Mouse (Mus musculus): ENCODE measurements around the gene Nudt4. TPM values are rescaled to one million over a fixed set of nuclear protein-coding genes. Genes with fewer than 3 reads are reported as not detected.

Nudt4 gene
- total and polyA plus RNA-seq, 2 experiments from 2014 or later, result 58.5 to 65.9 TPM

DNA sequence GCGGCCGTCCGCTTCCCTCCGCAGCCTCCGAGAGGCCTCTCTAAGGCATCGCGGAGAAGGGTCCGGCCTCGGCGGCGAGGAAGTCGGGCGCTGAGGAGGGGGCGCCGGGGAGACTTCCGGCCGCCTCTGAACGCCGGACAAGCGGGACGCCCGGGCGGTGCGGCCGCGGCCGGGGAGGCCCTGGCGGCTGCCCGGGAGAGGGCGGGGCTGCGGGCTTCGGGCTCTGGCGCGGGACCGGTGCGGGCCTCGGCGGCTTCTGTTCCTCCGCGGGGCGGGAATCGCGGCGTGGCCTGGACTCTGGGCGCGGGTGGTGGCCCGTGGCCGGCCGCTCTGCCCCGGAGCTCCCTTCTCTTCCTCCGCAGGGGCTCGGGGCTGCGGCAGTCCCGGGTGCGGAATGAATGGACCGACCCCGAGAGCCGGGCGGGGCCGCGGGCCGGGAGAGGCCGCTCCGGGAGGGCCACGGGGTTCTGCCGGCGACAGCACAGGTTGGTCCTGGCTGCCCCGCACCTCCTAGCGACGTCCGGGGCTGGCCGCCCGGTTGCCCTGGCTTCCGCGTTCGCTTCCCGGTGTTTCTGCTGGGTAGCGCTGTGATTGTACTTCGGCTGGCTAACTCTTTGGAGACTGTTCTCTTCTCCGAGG lies 48.5 kb downstream of the Nudt4 start:
- under 1% methylated on average over 54 of the region's 80 CpGs for WGBS
- H3K9me3 ChIP-seq (ENCODE audit: low read length), result no peaks in the 10 kb centered on the region
- H3K4me1 ChIP-seq (ENCODE audit: insufficient read depth, low read length), result 0 out of 2 replicates have a peak, but pooled peaks cover 2% of the 10 kb centered on the region
- peak overlapping the region; percentile 93 for H3K9ac ChIP-seq (replicated peaks; ENCODE audit: low read length, poor library complexity, severe bottlenecking)
- ATAC-seq (ENCODE audit: low FRiP score) (peak; percentile 67; the same call in 1 of the 2 replicates), DNase-seq (ENCODE audit: low spot score) (peak; percentile 15)
- no peak for TF ChIP-seq CTCF (IDR thresholded peaks at IDR 0.05)
- peak overlapping the region; percentile 61 for H3K4me2 ChIP-seq (ENCODE audit: low read depth, low read length, poor library complexity, severe bottlenecking)
- no peaks in the 10 kb centered on the region for H3K36me3 ChIP-seq (ENCODE audit: insufficient read depth, low read length)
- H3K27me3 ChIP-seq (ENCODE audit: insufficient read depth, low read length), result no peaks in the 10 kb centered on the region
- peak overlapping the region; percentile 95 for H3K27ac ChIP-seq (ENCODE audit: low read depth, low read length)
- H3K4me3 ChIP-seq (ENCODE audit: low read depth, low read length), result peak overlapping the region; percentile 88

DNA sequence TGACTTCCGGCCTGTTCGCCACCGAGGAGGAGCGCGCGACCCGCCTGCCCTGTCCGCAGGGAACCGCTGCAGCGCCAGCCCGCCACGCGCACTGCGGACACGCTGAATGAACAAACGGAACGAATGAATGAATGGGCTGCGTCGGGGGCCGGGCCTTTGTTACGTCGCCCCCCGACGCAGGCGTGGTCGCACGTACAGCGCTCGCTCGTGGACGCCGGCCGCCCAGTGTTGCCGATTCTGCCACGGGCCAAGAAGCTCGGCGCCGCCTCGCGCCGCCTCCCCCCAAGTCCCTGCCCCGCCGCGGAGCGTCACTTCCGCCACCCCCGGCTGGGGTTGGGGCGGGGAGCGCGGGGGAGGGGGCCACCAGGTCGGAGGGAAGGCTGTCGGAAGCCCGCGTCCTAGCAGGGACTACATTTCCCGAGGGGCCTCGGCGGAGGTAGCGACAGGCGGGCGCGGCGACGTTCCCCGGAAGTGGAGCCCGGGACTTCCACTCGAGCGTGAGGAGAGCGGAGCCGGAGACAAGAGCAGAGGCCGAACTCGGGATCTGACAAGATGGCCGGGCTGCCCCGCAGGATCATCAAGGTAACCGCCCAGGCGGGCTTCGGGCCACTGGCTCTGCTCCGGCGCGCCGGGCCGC lies 49.2 kb downstream of the Nudt4 start, which contains the start of gene Ube2n:
TSS of gene Ube2n (plus strand) at position 490 of the 637 bp plus-strand sequence.
- no peak; the same call in 1 of the 2 replicates for TF ChIP-seq CTCF (IDR thresholded peaks at IDR 0.05)
- H3K4me1 ChIP-seq (ENCODE audit: insufficient read depth, low read length), result 0 out of 2 replicates have a peak, but pooled peaks cover 2% of the 10 kb centered on the region
- under 1% methylated on average over 75 of the region's 81 CpGs for WGBS
- DNase-seq (ENCODE audit: low spot score) (peak; percentile 99), ATAC-seq (ENCODE audit: low FRiP score) (peak; percentile 96)
- H3K27ac ChIP-seq (ENCODE audit: low read depth, low read length), result peak within 1 kb of the TSS; percentile 95
- peak within 1 kb of the TSS; percentile 61 for H3K4me2 ChIP-seq (ENCODE audit: low read depth, low read length, poor library complexity, severe bottlenecking)
- H3K36me3 ChIP-seq (ENCODE audit: insufficient read depth, low read length), result no peaks in the 10 kb centered on the region
- peak within 1 kb of the TSS; percentile 93 for H3K9ac ChIP-seq (replicated peaks; ENCODE audit: low read length, poor library complexity, severe bottlenecking)
- H3K4me3 ChIP-seq (ENCODE audit: low read depth, low read length), result peak within 1 kb of the TSS; percentile 88
- no peaks in the 10 kb centered on the region for H3K9me3 ChIP-seq (ENCODE audit: low read length)
- H3K27me3 ChIP-seq (ENCODE audit: insufficient read depth, low read length), result no peaks in the 10 kb centered on the region

DNA sequence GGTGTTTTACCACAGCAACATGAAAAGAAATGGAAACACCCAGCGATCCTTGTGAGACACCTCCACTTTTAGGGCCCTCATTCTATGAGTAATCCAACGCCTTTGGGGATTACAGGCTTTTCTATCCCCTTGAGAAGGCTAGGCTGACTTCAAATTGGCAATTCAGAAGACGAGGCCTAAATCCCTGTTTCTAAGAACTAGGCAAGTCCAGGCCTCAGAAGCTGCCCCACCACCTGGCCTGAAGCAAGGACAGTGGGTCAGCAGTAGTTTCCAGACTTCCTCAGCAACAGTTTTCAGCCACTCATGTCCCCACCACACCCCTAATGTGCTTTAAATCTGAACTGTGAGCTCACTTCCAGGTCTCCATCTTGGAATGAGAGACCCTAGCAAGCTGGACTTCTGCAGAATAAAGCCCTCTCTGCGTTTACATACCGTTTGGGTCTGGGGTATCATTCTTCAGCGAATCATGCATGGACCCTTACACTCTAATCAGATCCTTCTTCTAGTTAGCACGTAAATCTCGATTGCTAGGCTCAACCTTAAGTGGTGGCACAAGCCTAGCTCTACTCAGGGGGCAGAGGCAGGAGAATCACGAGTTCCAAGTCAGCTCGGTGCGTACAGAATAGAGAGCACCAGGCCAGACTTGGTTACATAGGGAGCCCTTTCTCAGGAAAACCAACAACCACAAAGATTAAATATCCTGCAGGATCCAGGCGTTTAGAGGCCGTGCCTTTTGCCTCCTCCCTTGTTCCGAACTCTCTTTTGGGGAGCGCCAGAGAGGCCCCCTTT lies 50.0 kb downstream of the Nudt4 start:
- 30% methylated on average over 15 of the region's 15 CpGs for WGBS
- DNase-seq (ENCODE audit: low spot score), result no peak
- H3K27me3 ChIP-seq (ENCODE audit: insufficient read depth, low read length), result no peaks in the 10 kb centered on the region

DNA sequence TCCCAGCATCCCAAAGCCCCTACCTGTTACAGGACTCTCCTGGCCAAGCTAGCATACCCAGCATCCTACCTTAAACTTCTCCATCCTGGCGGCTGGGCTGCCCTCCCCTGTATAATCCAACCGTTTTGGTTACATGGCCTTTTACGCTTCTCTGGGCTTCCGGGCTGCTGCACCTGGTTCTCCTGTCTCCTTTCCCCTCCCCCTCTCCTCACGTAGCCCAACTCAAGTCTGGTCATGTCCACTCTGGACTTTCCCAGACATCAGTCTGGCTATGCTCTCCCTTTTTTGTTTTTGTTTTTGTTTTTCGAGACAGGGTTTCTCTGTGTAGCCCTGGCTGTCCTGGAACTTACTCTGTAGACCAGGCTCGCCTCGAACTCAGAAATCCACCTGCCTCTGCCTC lies 51.3 kb downstream of the Nudt4 start:
- DNase-seq (ENCODE audit: low spot score) (no peak), ATAC-seq (ENCODE audit: low FRiP score) (no peak)
- no peak overlapping the region for H3K9ac ChIP-seq (replicated peaks; ENCODE audit: low read length, poor library complexity, severe bottlenecking)
- H3K4me1 ChIP-seq (ENCODE audit: insufficient read depth, low read length), result 0 out of 2 replicates have a peak, but pooled peaks cover 2% of the 10 kb centered on the region
- H3K27ac ChIP-seq (ENCODE audit: low read depth, low read length), result no peak overlapping the region
- no peaks in the 10 kb centered on the region for H3K9me3 ChIP-seq (ENCODE audit: low read length)
- H3K27me3 ChIP-seq (ENCODE audit: insufficient read depth, low read length), result no peaks in the 10 kb centered on the region
- no peak overlapping the region for H3K4me2 ChIP-seq (ENCODE audit: low read depth, low read length, poor library complexity, severe bottlenecking)
- no peaks in the 10 kb centered on the region for H3K36me3 ChIP-seq (ENCODE audit: insufficient read depth, low read length)
- WGBS, result 92% methylated on average over 8 of the region's 8 CpGs
- no peak overlapping the region for H3K4me3 ChIP-seq (ENCODE audit: low read depth, low read length)
- no peak for TF ChIP-seq CTCF (IDR thresholded peaks at IDR 0.05)

More for the DNA sequence above, 50.0 kb downstream of the Nudt4 start:
- H3K4me3 ChIP-seq (ENCODE audit: low read depth, low read length), result peak overlapping the region; percentile 88
- H3K4me1 ChIP-seq (ENCODE audit: insufficient read depth, low read length), result 0 out of 2 replicates have a peak, but pooled peaks cover 2% of the 10 kb centered on the region
- H3K9me3 ChIP-seq (ENCODE audit: low read length), result no peaks in the 10 kb centered on the region
- H3K9ac ChIP-seq (replicated peaks; ENCODE audit: low read length, poor library complexity, severe bottlenecking), result peak overlapping the region; percentile 93
- peak overlapping the region; percentile 54 for H3K4me2 ChIP-seq (ENCODE audit: low read depth, low read length, poor library complexity, severe bottlenecking)
- peak; percentile 10; the same call in 1 of the 2 replicates for ATAC-seq (ENCODE audit: low FRiP score)
- TF ChIP-seq CTCF (IDR thresholded peaks at IDR 0.05), result no peak
- peak overlapping the region; percentile 95 for H3K27ac ChIP-seq (ENCODE audit: low read depth, low read length)
- H3K36me3 ChIP-seq (ENCODE audit: insufficient read depth, low read length), result no peaks in the 10 kb centered on the region

DNA sequence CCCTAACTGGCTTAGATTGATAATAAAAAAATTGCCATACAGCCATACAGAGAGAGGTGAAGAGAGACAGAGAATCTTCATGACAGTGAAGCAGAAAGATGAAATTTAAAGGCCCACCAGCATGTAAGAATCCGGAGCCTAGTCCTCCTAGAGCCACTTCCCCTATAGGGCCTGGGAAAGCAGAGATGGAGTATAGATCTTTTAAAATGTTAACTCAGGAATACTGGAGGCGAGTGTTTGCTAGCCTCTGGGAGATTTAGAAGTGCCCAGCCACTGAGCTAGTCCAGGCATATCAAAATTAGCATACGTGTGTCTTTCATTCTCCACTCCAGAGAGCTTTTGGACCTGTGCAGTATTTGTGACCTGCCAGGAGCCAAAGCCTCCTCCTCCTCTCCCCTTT lies 54.7 kb downstream of the Nudt4 start:
- H3K36me3 ChIP-seq (ENCODE audit: insufficient read depth, low read length), result no peaks in the 10 kb centered on the region
- no peak for DNase-seq (ENCODE audit: low spot score)
- H3K27me3 ChIP-seq (ENCODE audit: insufficient read depth, low read length), result no peaks in the 10 kb centered on the region
- 82% methylated on average over 3 of the region's 3 CpGs for WGBS
- no peak overlapping the region for H3K27ac ChIP-seq (ENCODE audit: low read depth, low read length)
- no peak overlapping the region for H3K4me2 ChIP-seq (ENCODE audit: low read depth, low read length, poor library complexity, severe bottlenecking)
- no peak overlapping the region for H3K4me3 ChIP-seq (ENCODE audit: low read depth, low read length)
- 0 out of 2 replicates have a peak, but pooled peaks cover 2% of the 10 kb centered on the region for H3K4me1 ChIP-seq (ENCODE audit: insufficient read depth, low read length)
- TF ChIP-seq CTCF (IDR thresholded peaks at IDR 0.05), result no peak
- H3K9me3 ChIP-seq (ENCODE audit: low read length), result no peaks in the 10 kb centered on the region
- no peak overlapping the region for H3K9ac ChIP-seq (replicated peaks; ENCODE audit: low read length, poor library complexity, severe bottlenecking)
- ATAC-seq (ENCODE audit: low FRiP score), result no peak

Measured in midbrain, postnatal 0 days (tissue).